Mouse (Mus musculus): Measurements from ENCODE around the gene Itpr3. TPM values are rescaled to one million over a fixed set of nuclear protein-coding genes. Genes with fewer than 3 reads are reported as not detected.

The Itpr3 gene
- total and polyA plus RNA-seq, 2 experiments from 2014 or later: 0.89 to 6.9 TPM

GRCm38 (mm10) chr17:27029431-27029830 lies 27.7 kb upstream of the Itpr3 start:
- Histone ChIP-seq H3K4me1 (ENCODE audit: control insufficient read depth, insufficient read depth) (peaks cover 16% of the 10 kb centered on the region; the same call in 1 of the 2 replicates), H3K9ac (replicated peaks; ENCODE audit: low read depth, low read length) (no peak overlapping the region), H3K9me3 (replicated peaks; ENCODE audit: control insufficient read depth, low read length) (no peaks in the 10 kb centered on the region), H3K36me3 (replicated peaks; ENCODE audit: control insufficient read depth, insufficient read depth, low read length) (0 out of 2 replicates have a peak, but pooled peaks cover 11% of the 10 kb centered on the region), H3K27me3 (ENCODE audit: control insufficient read depth, insufficient read depth, low read length) (no peaks in the 10 kb centered on the region), H3K4me3 (ENCODE audit: low read depth, low read length) (no peak overlapping the region), H3K4me2 (ENCODE audit: low read depth, low read length) (no peak overlapping the region), H3K27ac (ENCODE audit: low read depth) (no peak overlapping the region)
- WGBS: 83% methylated on average over 14 of the region's 14 CpGs
- ATAC-seq (ENCODE audit: insufficient read depth, low read depth) (no peak), DNase-seq (ENCODE audit: low spot score) (no peak)
- no peak for TF ChIP-seq CTCF (IDR thresholded peaks at IDR 0.05; ENCODE audit: low read depth)
- TF ChIP-seq EP300 (IDR thresholded peaks at IDR 0.05; ENCODE audit: low read depth): no peak

GRCm38 (mm10) chr17:27030896-27031295 lies 26.2 kb upstream of the Itpr3 start:
- ATAC-seq (ENCODE audit: insufficient read depth, low read depth) (no peak), DNase-seq (ENCODE audit: low spot score) (no peak)
- Histone ChIP-seq H3K36me3 (replicated peaks; ENCODE audit: control insufficient read depth, insufficient read depth, low read length) (0 out of 2 replicates have a peak, but pooled peaks cover under 1% of the 10 kb centered on the region), H3K9ac (replicated peaks; ENCODE audit: low read depth, low read length) (no peak overlapping the region), H3K4me3 (ENCODE audit: low read depth, low read length) (no peak overlapping the region), H3K9me3 (replicated peaks; ENCODE audit: control insufficient read depth, low read length) (no peaks in the 10 kb centered on the region), H3K27ac (ENCODE audit: low read depth) (no peak overlapping the region), H3K27me3 (ENCODE audit: control insufficient read depth, insufficient read depth, low read length) (no peaks in the 10 kb centered on the region), H3K4me2 (ENCODE audit: low read depth, low read length) (no peak overlapping the region), H3K4me1 (ENCODE audit: control insufficient read depth, insufficient read depth) (peaks cover 16% of the 10 kb centered on the region; the same call in 1 of the 2 replicates)
- WGBS: 92% methylated on average over 4 of the region's 4 CpGs
- TF ChIP-seq CTCF (IDR thresholded peaks at IDR 0.05; ENCODE audit: low read depth): no peak
- TF ChIP-seq EP300 (IDR thresholded peaks at IDR 0.05; ENCODE audit: low read depth): no peak

- H3K27me3 ChIP-seq (ENCODE audit: control insufficient read depth, insufficient read depth, low read length): no peaks in the 10 kb centered on the region
- WGBS: 33% methylated on average over 7 of the region's 7 CpGs
- peak overlapping the region; percentile 31 for H3K4me3 ChIP-seq (ENCODE audit: low read depth, low read length)
- DNase-seq (ENCODE audit: low spot score): no peak
- H3K9me3 ChIP-seq (replicated peaks; ENCODE audit: control insufficient read depth, low read length): no peaks in the 10 kb centered on the region
- H3K4me1 ChIP-seq (ENCODE audit: control insufficient read depth, insufficient read depth): peaks cover 12% of the 10 kb centered on the region; the same call in 1 of the 2 replicates
- no peak overlapping the region for H3K27ac ChIP-seq (ENCODE audit: low read depth)
- TF ChIP-seq EP300 (IDR thresholded peaks at IDR 0.05; ENCODE audit: low read depth) (no peak), CTCF (IDR thresholded peaks at IDR 0.05; ENCODE audit: low read depth) (no peak)
- H3K9ac ChIP-seq (replicated peaks; ENCODE audit: low read depth, low read length): no peak overlapping the region
- H3K36me3 ChIP-seq (replicated peaks; ENCODE audit: control insufficient read depth, insufficient read depth, low read length): no peaks in the 10 kb centered on the region
- peak overlapping the region; percentile 57 for H3K4me2 ChIP-seq (ENCODE audit: low read depth, low read length)
- no peak for ATAC-seq (ENCODE audit: insufficient read depth, low read depth)
Measured at GRCm38 (mm10) chr17:27032328-27032727, 24.8 kb upstream of the Itpr3 start.

- Histone ChIP-seq H3K9ac (replicated peaks; ENCODE audit: low read depth, low read length) (no peak overlapping the region), H3K4me1 (ENCODE audit: control insufficient read depth, insufficient read depth) (0 out of 2 replicates have a peak, but pooled peaks cover 7% of the 10 kb centered on the region), H3K27me3 (ENCODE audit: control insufficient read depth, insufficient read depth, low read length) (no peaks in the 10 kb centered on the region), H3K27ac (ENCODE audit: low read depth) (no peak overlapping the region), H3K36me3 (replicated peaks; ENCODE audit: control insufficient read depth, insufficient read depth, low read length) (no peaks in the 10 kb centered on the region), H3K9me3 (replicated peaks; ENCODE audit: control insufficient read depth, low read length) (no peaks in the 10 kb centered on the region), H3K4me2 (ENCODE audit: low read depth, low read length) (peak overlapping the region; percentile 57), H3K4me3 (ENCODE audit: low read depth, low read length) (peak overlapping the region; percentile 31)
- peak; percentile 30 for DNase-seq (ENCODE audit: low spot score)
- peak; percentile 56 for ATAC-seq (ENCODE audit: insufficient read depth, low read depth)
- TF ChIP-seq EP300 (IDR thresholded peaks at IDR 0.05; ENCODE audit: low read depth) (no peak), CTCF (IDR thresholded peaks at IDR 0.05; ENCODE audit: low read depth) (peak; percentile 91)
- WGBS: 2% methylated on average over 14 of the region's 14 CpGs
Measured at GRCm38 (mm10) chr17:27032869-27033268, 24.2 kb upstream of the Itpr3 start.

GRCm38 (mm10) chr17:27036465-27036864 lies 20.6 kb upstream of the Itpr3 start:
- Histone ChIP-seq H3K27me3 (ENCODE audit: control insufficient read depth, insufficient read depth, low read length) (no peaks in the 10 kb centered on the region), H3K4me3 (ENCODE audit: low read depth, low read length) (no peak overlapping the region), H3K27ac (ENCODE audit: low read depth) (peak overlapping the region; percentile 55), H3K4me2 (ENCODE audit: low read depth, low read length) (no peak overlapping the region), H3K9me3 (replicated peaks; ENCODE audit: control insufficient read depth, low read length) (no peaks in the 10 kb centered on the region), H3K9ac (replicated peaks; ENCODE audit: low read depth, low read length) (no peak overlapping the region), H3K36me3 (replicated peaks; ENCODE audit: control insufficient read depth, insufficient read depth, low read length) (no peaks in the 10 kb centered on the region), H3K4me1 (ENCODE audit: control insufficient read depth, insufficient read depth) (peaks cover 20% of the 10 kb centered on the region)
- 58% methylated on average over 7 of the region's 7 CpGs for WGBS
- ATAC-seq (ENCODE audit: insufficient read depth, low read depth) (0 out of 2 replicates have a peak, but pooled peaks have one; percentile 18), DNase-seq (ENCODE audit: low spot score) (no peak)
- no peak for TF ChIP-seq EP300 (IDR thresholded peaks at IDR 0.05; ENCODE audit: low read depth)
- TF ChIP-seq CTCF (IDR thresholded peaks at IDR 0.05; ENCODE audit: low read depth): no peak
